In the genomic region with DNA sequence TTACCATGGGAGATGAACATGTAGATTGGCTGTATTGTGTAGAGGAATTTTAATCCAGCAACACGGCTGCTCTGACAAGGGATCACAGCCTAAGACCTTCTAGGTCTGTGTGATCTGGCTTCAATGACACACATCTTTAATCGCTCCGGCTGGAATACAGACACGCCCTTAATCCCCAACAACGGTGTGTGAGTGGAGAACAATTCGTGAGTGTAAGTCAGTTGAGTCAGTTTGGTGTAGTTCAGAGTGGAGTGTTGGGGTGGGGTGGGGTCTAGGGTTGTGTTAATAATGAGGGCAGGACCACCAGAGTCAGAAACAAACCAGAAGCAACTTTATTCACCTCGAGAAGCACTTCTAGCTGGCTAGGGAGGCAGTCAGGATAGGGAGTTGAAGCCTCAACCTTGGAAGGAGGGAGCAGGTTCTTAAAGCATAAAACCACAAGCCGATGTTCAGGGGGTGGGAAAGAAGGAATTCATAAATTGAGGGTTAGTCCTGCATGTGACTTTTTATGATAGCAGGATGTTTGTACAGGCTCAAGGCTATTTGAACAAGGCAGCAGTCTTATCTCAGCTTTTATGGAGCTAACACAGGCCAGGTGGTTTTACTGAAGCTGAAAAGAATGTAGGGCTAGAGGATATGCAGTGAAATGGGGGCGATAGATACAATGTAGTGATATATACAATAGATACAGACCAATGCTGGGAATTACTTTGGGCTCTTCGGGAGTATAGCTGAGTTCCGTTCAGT, we compare ENCODE assay signal across 21 mouse cellular contexts. TPM values are rescaled to one million over a fixed set of nuclear protein-coding genes. Genes with fewer than 3 reads are reported as not detected.
DNase-seq lines count a peak whose midpoint lies in the region; ATAC-seq and TF ChIP-seq lines count a peak whose summit lies in the region.
"Had no signal": no experiment of that assay in that cellular context is flagged by ENCODE, and none has a peak within 500 bp of the region (broad histone marks: within the 10 kb centered on the region; RNA-seq: fewer than 3 reads in every experiment).

No protein-coding gene starts in this region.

- H3K27me3 ChIP-seq in midbrain, embryonic 11.5 days (ENCODE audit: control insufficient read depth, insufficient read depth, low read length), result no peaks in the 10 kb centered on the region
- H3K27me3 ChIP-seq in midbrain, embryonic 13.5 days, result 0 out of 2 replicates have a peak, but pooled peaks cover 2% of the 10 kb centered on the region
- no peaks in the 10 kb centered on the region for H3K27me3 ChIP-seq in intestine, embryonic 14.5 days (replicated peaks; ENCODE audit: control insufficient read depth, insufficient read depth, low read length)
- no peaks in the 10 kb centered on the region for H3K27me3 ChIP-seq in small intestine, adult 2 months (ENCODE audit: control insufficient read depth, insufficient read depth, low read length)
- H3K27me3 ChIP-seq in stomach, postnatal 0 days (ENCODE audit: control insufficient read depth, insufficient read depth, low read length), result no peaks in the 10 kb centered on the region
- H3K27me3 ChIP-seq: embryonic facial prominence, embryonic 12.5 days; forebrain, embryonic 12.5 days; heart, embryonic 12.5 days; hindbrain, embryonic 15.5 days had no signal

- H3K36me3 ChIP-seq in midbrain, embryonic 11.5 days (ENCODE audit: control insufficient read depth, insufficient read depth, low read length), result no peaks in the 10 kb centered on the region
- H3K36me3 ChIP-seq in midbrain, embryonic 13.5 days, result no peaks in the 10 kb centered on the region
- no peaks in the 10 kb centered on the region for H3K36me3 ChIP-seq in intestine, embryonic 14.5 days (ENCODE audit: control insufficient read depth, insufficient read depth, low read length)
- no peaks in the 10 kb centered on the region for H3K36me3 ChIP-seq in small intestine, adult 2 months (ENCODE audit: control insufficient read depth, insufficient read depth, low read length)
- H3K36me3 ChIP-seq in stomach, postnatal 0 days (ENCODE audit: control insufficient read depth, insufficient read depth, low read length), result no peaks in the 10 kb centered on the region
- H3K36me3 ChIP-seq: embryonic facial prominence, embryonic 12.5 days; forebrain, embryonic 12.5 days; G1E; heart, embryonic 12.5 days; hindbrain, embryonic 15.5 days had no signal

- H3K4me1 ChIP-seq in midbrain, embryonic 11.5 days (ENCODE audit: control insufficient read depth, insufficient read depth, low read length), result no peaks in the 10 kb centered on the region
- no peaks in the 10 kb centered on the region for H3K4me1 ChIP-seq in midbrain, embryonic 13.5 days (replicated peaks)
- H3K4me1 ChIP-seq in intestine, embryonic 14.5 days (replicated peaks; ENCODE audit: control insufficient read depth, insufficient read depth, low read length), result peaks cover 9% of the 10 kb centered on the region
- H3K4me1 ChIP-seq in small intestine, adult 2 months (ENCODE audit: control insufficient read depth, insufficient read depth, insufficient read length, low read length), result peaks cover 8% of the 10 kb centered on the region; the same call in 1 of the 2 replicates
- no peaks in the 10 kb centered on the region for H3K4me1 ChIP-seq in stomach, postnatal 0 days (replicated peaks; ENCODE audit: control insufficient read depth, insufficient read depth)
- H3K4me1 ChIP-seq: embryonic facial prominence, embryonic 12.5 days; forebrain, embryonic 12.5 days; hindbrain, embryonic 15.5 days had no signal

- intact Hi-C loops in heart, postnatal 25 days (cut with DNase I), result no loop called here
- intact Hi-C loops in gastrocnemius, adult 2 months (cut with DNase I), result no loop called here

- DNase-seq in midbrain, embryonic 11.5 days (ENCODE audit: low spot score, missing footprints), result peak; percentile 31
- peak; percentile 63 for DNase-seq in intestine, embryonic 14.5 days (ENCODE audit: low spot score)
- no peak for DNase-seq in stomach, postnatal 0 days (ENCODE audit: low spot score)
- no peak for DNase-seq in heart, postnatal 25 days (ENCODE audit: low spot score)
- DNase-seq in gastrocnemius, adult 2 months, result no peak
- DNase-seq in adrenal gland, postnatal 36 days, result no peak
- DNase-seq: adrenal gland, adult 2 months; adrenal gland, postnatal 25 days; cerebellum, adult 8-10 months; cerebellum, postnatal 14 days; embryo, embryonic 11 days; gastrocnemius, postnatal 25 days; heart, postnatal 36 days had no signal

- TF ChIP-seq POLR2A in small intestine, adult 2 months (IDR thresholded peaks at IDR 0.05; ENCODE audit: low read depth, low read length), result no peak

- H3K9me3 ChIP-seq in midbrain, embryonic 11.5 days (ENCODE audit: control insufficient read depth, low read length), result no peaks in the 10 kb centered on the region
- no peaks in the 10 kb centered on the region for H3K9me3 ChIP-seq in midbrain, embryonic 13.5 days
- no peaks in the 10 kb centered on the region for H3K9me3 ChIP-seq in intestine, embryonic 14.5 days (ENCODE audit: control insufficient read depth, low read length)
- no peaks in the 10 kb centered on the region for H3K9me3 ChIP-seq in stomach, postnatal 0 days (ENCODE audit: control insufficient read depth, low read length)
- H3K9me3 ChIP-seq: embryonic facial prominence, embryonic 12.5 days; forebrain, embryonic 12.5 days; G1E; heart, embryonic 12.5 days; hindbrain, embryonic 15.5 days had no signal

- no peak overlapping the region for H3K27ac ChIP-seq in midbrain, embryonic 11.5 days (ENCODE audit: low read depth, low read length)
- no peak overlapping the region for H3K27ac ChIP-seq in midbrain, embryonic 13.5 days
- H3K27ac ChIP-seq in intestine, embryonic 14.5 days (ENCODE audit: low read depth), result peak overlapping the region; percentile 69
- peak overlapping the region; percentile 59; the same call in 1 of the 2 replicates for H3K27ac ChIP-seq in small intestine, adult 2 months (ENCODE audit: insufficient read depth, low read depth, low read length)
- H3K27ac ChIP-seq in stomach, postnatal 0 days (replicated peaks), result no peak overlapping the region
- no peak overlapping the region for H3K27ac ChIP-seq in gastrocnemius, adult 2 months
- H3K27ac ChIP-seq: embryonic facial prominence, embryonic 12.5 days; forebrain, embryonic 12.5 days; hindbrain, embryonic 15.5 days had no signal

- no peak overlapping the region for H3K4me3 ChIP-seq in midbrain, embryonic 11.5 days (ENCODE audit: low read depth, low read length)
- no peak overlapping the region for H3K4me3 ChIP-seq in midbrain, embryonic 13.5 days (replicated peaks)
- no peak overlapping the region for H3K4me3 ChIP-seq in intestine, embryonic 14.5 days (ENCODE audit: low read depth, low read length)
- H3K4me3 ChIP-seq in small intestine, adult 2 months (ENCODE audit: low read depth, low read length), result no peak overlapping the region
- no peak overlapping the region for H3K4me3 ChIP-seq in stomach, postnatal 0 days (ENCODE audit: low read depth, low read length)
- no peak overlapping the region for H3K4me3 ChIP-seq in gastrocnemius, adult 2 months
- H3K4me3 ChIP-seq: embryonic facial prominence, embryonic 12.5 days; forebrain, embryonic 12.5 days; heart, embryonic 12.5 days; hindbrain, embryonic 15.5 days had no signal

- no peak for TF ChIP-seq EP300 in stomach, postnatal 0 days (optimal IDR thresholded peaks at IDR 0.05)

- WGBS in midbrain, embryonic 11.5 days, result 82% methylated on average over 11 of the region's 11 CpGs
- WGBS in midbrain, embryonic 13.5 days, result 78% methylated on average over 11 of the region's 11 CpGs
- WGBS in intestine, embryonic 14.5 days, result 70% methylated on average over 11 of the region's 11 CpGs
- 27% methylated on average over 11 of the region's 11 CpGs for WGBS in small intestine, adult 2 months
- 49% methylated on average over 11 of the region's 11 CpGs for WGBS in stomach, postnatal 0 days

- H3K4me2 ChIP-seq in midbrain, embryonic 11.5 days, result no peak overlapping the region
- no peak overlapping the region for H3K4me2 ChIP-seq in midbrain, embryonic 13.5 days (replicated peaks)
- H3K4me2 ChIP-seq in intestine, embryonic 14.5 days (ENCODE audit: low read length), result no peak overlapping the region
- no peak overlapping the region for H3K4me2 ChIP-seq in stomach, postnatal 0 days (replicated peaks; ENCODE audit: low read depth)
- H3K4me2 ChIP-seq: embryonic facial prominence, embryonic 12.5 days; forebrain, embryonic 12.5 days; heart, embryonic 12.5 days; hindbrain, embryonic 15.5 days had no signal

- no peak for ATAC-seq in midbrain, embryonic 11.5 days (ENCODE audit: low FRiP score)
- no peak for ATAC-seq in midbrain, embryonic 13.5 days
- peak; percentile 81 for ATAC-seq in intestine, embryonic 14.5 days (replicated peaks; ENCODE audit: low FRiP score, low TSS enrichment, low read depth)
- peak; percentile 76 for ATAC-seq in stomach, postnatal 0 days (ENCODE audit: low FRiP score, low TSS enrichment)
- ATAC-seq: forebrain, embryonic 16.5 days had no signal

- H3K9ac ChIP-seq in midbrain, embryonic 11.5 days (ENCODE audit: low read length), result no peak overlapping the region
- no peak overlapping the region for H3K9ac ChIP-seq in midbrain, embryonic 13.5 days (replicated peaks)
- no peak overlapping the region for H3K9ac ChIP-seq in intestine, embryonic 14.5 days (ENCODE audit: low read length)
- no peak overlapping the region for H3K9ac ChIP-seq in stomach, postnatal 0 days (ENCODE audit: low read length)
- H3K9ac ChIP-seq: embryonic facial prominence, embryonic 12.5 days; forebrain, embryonic 12.5 days; heart, embryonic 12.5 days; hindbrain, embryonic 15.5 days had no signal

- TF ChIP-seq CTCF in small intestine, adult 2 months (IDR thresholded peaks at IDR 0.05; ENCODE audit: extremely low read depth, insufficient read length, insufficient replicate concordance, low read depth, low read length), result no peak
- no peak for TF ChIP-seq CTCF in stomach, postnatal 0 days (IDR thresholded peaks at IDR 0.05; ENCODE audit: low read depth)
- no peak for TF ChIP-seq CTCF in gastrocnemius, adult 2 months (IDR thresholded peaks at IDR 0.05)

RNA-seq across cellular contexts. Expression of gene Anxa11, which starts 15.9 kb away (rescaled TPM):
- polyA plus RNA-seq in midbrain, embryonic 11.5 days (2014; fragmentation: Nextera tagmentation; extraction: Ambion mirVana), result 3.0 and 4.0 TPM in 2 replicates
- 1.9 TPM in 2 replicates for polyA plus RNA-seq in midbrain, embryonic 13.5 days (2015; fragmentation: Nextera tagmentation; extraction: Ambion mirVana)
- polyA plus RNA-seq in intestine, embryonic 14.5 days (2014; fragmentation: Nextera tagmentation; extraction: Ambion mirVana), result 66.8 and 68.3 TPM in 2 replicates
- polyA plus RNA-seq in small intestine, adult 2 months (2012; rRNA removed), result 71.5 and 153 TPM in 2 replicates
- polyA plus RNA-seq in stomach, postnatal 0 days (2015; fragmentation: Nextera tagmentation; extraction: Ambion mirVana), result 60.6 and 67.3 TPM in 2 replicates
- 10 to 100 TPM; 72.3 to 80.0 TPM for total RNA-seq in heart, postnatal 25 days (2021)
- 10 to 100 TPM; 97.4 to 99.1 TPM for total RNA-seq in gastrocnemius, adult 2 months (2021)
- total RNA-seq in adrenal gland, postnatal 36 days (2021), result 10 to 100 TPM; 57.8 to 84.4 TPM

RNA-seq across cellular contexts. Expression of gene Zcchc24, which starts 57.2 kb away (rescaled TPM):
- 10.1 and 11.4 TPM in 2 replicates for polyA plus RNA-seq in midbrain, embryonic 11.5 days (2014; fragmentation: Nextera tagmentation; extraction: Ambion mirVana)
- polyA plus RNA-seq in midbrain, embryonic 13.5 days (2015; fragmentation: Nextera tagmentation; extraction: Ambion mirVana), result 7.3 and 9.3 TPM in 2 replicates
- polyA plus RNA-seq in intestine, embryonic 14.5 days (2014; fragmentation: Nextera tagmentation; extraction: Ambion mirVana), result 32.8 and 33.6 TPM in 2 replicates
- polyA plus RNA-seq in small intestine, adult 2 months (2012; rRNA removed), result 9.0 and 10.1 TPM in 2 replicates
- polyA plus RNA-seq in stomach, postnatal 0 days (2015; fragmentation: Nextera tagmentation; extraction: Ambion mirVana), result 11.3 and 11.9 TPM in 2 replicates
- total RNA-seq in heart, postnatal 25 days (2021), result 10 to 100 TPM; 33.3 to 35.7 TPM
- total RNA-seq in gastrocnemius, adult 2 months (2021), result 10 to 100 TPM; 40.6 to 59.3 TPM
- 10 to 100 TPM; 21.2 to 21.3 TPM for total RNA-seq in adrenal gland, postnatal 36 days (2021)
- polyA plus RNA-seq: G1E had no signal

Comparison
In these comparisons a context has a peak if more than half of its experiments do, and no peak if none do; other contexts are left out.
1. ATAC-seq: peak in intestine, embryonic 14.5 days (single experiment) and stomach, postnatal 0 days (single experiment); none in midbrain, embryonic 11.5 days (single experiment) and midbrain, embryonic 13.5 days (single experiment).
2. DNase-seq: peak in midbrain, embryonic 11.5 days (single experiment) and intestine, embryonic 14.5 days (single experiment); none in stomach, postnatal 0 days (single experiment), heart, postnatal 25 days (single experiment), gastrocnemius, adult 2 months (single experiment) and adrenal gland, postnatal 36 days (0 of 2).
3. H3K27ac ChIP-seq: peak in intestine, embryonic 14.5 days (single experiment) and small intestine, adult 2 months (single experiment); none in midbrain, embryonic 11.5 days (single experiment), midbrain, embryonic 13.5 days (single experiment), stomach, postnatal 0 days (single experiment) and gastrocnemius, adult 2 months (single experiment).
4. RNA of gene Anxa11, which starts 15.9 kb away (polyA plus RNA-seq): 71.5 to 153 TPM in small intestine, adult 2 months, 66.8 to 68.3 TPM in intestine, embryonic 14.5 days and 60.6 to 67.3 TPM in stomach, postnatal 0 days; 3.0 to 4.0 TPM in midbrain, embryonic 11.5 days and 1.9 TPM in midbrain, embryonic 13.5 days; every median in the first group is over 10 times any median in the second.